Mouse (Mus musculus) small intestine, adult 2 months (tissue): ENCODE results near the gene Dnaja4. TPM values are rescaled to one million over a fixed set of nuclear protein-coding genes. Genes with fewer than 3 reads are reported as not detected.

ENCODE experiments used
- H3K27ac ChIP-seq: fragments of 200-500 bp; 2 replicates; pipeline ENCODE4 v1.5.1; 2012; ENCODE audit warnings: low read depth, low read length, control low read depth, inconsistent platforms; ENCODE audit not compliant: insufficient read depth
- H3K27me3 ChIP-seq: fragments of 200-500 bp; 2 replicates; pipeline ENCODE4 v1.6.1; 2012; ENCODE audit warnings: mild to moderate bottlenecking, moderate library complexity, low read length, inconsistent platforms; ENCODE audit not compliant: control insufficient read depth, insufficient read depth
- H3K36me3 ChIP-seq: fragments of 200-500 bp; 2 replicates; pipeline ENCODE4 v1.6.1; 2012; ENCODE audit warnings: mild to moderate bottlenecking, low read length, control low read depth, inconsistent platforms; ENCODE audit not compliant: control insufficient read depth, insufficient read depth
- H3K4me1 ChIP-seq: fragments of 200-500 bp; 2 replicates; pipeline ENCODE4 v1.6.1; 2012; ENCODE audit warnings: low read length, inconsistent platforms, mixed read lengths; ENCODE audit not compliant: control insufficient read depth, insufficient read depth, insufficient read length
- H3K4me3 ChIP-seq: fragments of 200-500 bp; 2 replicates; pipeline ENCODE4 v1.5.1; 2012; ENCODE audit warnings: low read depth, mild to moderate bottlenecking, control low read depth, inconsistent platforms, low read length, moderate library complexity
- CTCF ChIP-seq: fragments of 200-500 bp; IDR thresholded peaks from 2 replicates; pipeline ENCODE4 v1.5.1; 2012; ENCODE audit warnings: low read depth, mild to moderate bottlenecking, control low read depth, inconsistent platforms, low read length, moderate library complexity, mixed read lengths; ENCODE audit not compliant: insufficient replicate concordance, insufficient read length; ENCODE audit errors: extremely low read depth
- POLR2A ChIP-seq: fragments of 200-500 bp; IDR thresholded peaks from 2 replicates; pipeline ENCODE4 v1.6.1; 2012; ENCODE audit warnings: low read depth, mild to moderate bottlenecking, control low read depth, inconsistent platforms, low read length, moderate library complexity
- whole genome bisulfite sequencing: fragments of 180-500 bp; shearing (Covaris S2); methylation state at CpG from one replicate; pipeline ENCODE4 v1.1.7; 2018; 5-methylcytosine and 5-hydroxymethylcytosine counted together
- polyA plus RNA-seq: library from polyadenylated mRNA; depleted of rRNA; stranded (reverse); fragments of >200 nt; gene quantifications from 2 replicates; pipeline ENCODE4 v1.2.3, GENCODE M21; 2012

The Dnaja4 gene
- polyA plus RNA-seq, 1 experiment, result 1.2 TPM

DNA sequence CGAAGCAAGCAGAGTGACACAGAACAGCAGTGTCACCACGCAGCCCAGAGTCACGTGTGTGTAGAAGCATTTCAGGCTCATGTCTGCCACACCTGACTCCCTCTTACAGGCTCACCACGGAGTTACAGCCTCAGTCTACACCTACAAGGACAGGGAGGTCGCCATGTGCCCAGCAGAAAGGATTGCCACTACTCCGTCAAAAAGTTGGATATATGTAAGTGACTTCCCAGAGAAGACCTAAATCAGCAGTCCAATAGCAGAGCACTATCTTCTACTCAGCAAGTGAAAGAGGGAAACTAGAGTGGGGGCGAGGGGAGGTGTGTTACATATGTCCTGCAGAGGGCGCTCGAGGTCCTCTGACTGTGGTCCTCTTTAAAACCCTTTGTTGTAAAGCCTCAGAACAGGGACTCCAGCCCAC lies 37.6 kb downstream of the Dnaja4 start:
- Histone ChIP-seq H3K36me3 (no peaks in the 10 kb centered on the region; the same call in 1 of the 2 replicates), H3K4me3 (no peak overlapping the region)
- 14% methylated on average over 9 of the region's 9 CpGs for WGBS

DNA sequence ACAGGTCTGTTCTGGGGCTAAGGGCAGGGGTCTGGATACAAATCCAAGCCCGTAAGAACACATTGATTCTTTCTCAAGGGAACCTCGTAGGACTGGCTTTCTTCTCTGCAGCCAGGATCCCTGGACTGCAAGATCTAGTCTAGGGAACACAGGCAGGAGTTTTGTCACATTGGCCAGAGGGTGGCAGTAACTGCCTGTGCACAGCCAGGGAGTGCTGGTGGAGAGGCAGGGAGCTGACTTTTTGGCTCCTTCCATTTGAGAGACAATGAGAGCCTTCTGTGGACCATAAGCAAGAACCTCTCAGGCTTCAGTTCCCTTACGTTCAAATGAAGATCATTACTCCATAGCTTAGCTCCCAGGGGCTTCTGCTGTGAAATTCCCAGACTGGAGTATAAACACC lies 39.7 kb downstream of the Dnaja4 start:
- WGBS, result 35% methylated on average over 3 of the region's 3 CpGs
- Histone ChIP-seq H3K36me3 (no peaks in the 10 kb centered on the region), H3K27ac (no peak overlapping the region), H3K27me3 (no peaks in the 10 kb centered on the region), H3K4me3 (no peak overlapping the region), H3K4me1 (peaks cover 3% of the 10 kb centered on the region; the same call in 1 of the 2 replicates)
- no peak for TF ChIP-seq POLR2A
- TF ChIP-seq CTCF, result peak; percentile 35; the same call in 1 of the 2 replicates

More for the DNA sequence above, 37.6 kb downstream of the Dnaja4 start:
- TF ChIP-seq POLR2A, result no peak
- peak; percentile 77; the same call in 1 of the 2 replicates for TF ChIP-seq CTCF
- no peaks in the 10 kb centered on the region; the same call in 1 of the 2 replicates for H3K4me1 ChIP-seq
- H3K27me3 ChIP-seq, result no peaks in the 10 kb centered on the region
- no peak overlapping the region for H3K27ac ChIP-seq

DNA sequence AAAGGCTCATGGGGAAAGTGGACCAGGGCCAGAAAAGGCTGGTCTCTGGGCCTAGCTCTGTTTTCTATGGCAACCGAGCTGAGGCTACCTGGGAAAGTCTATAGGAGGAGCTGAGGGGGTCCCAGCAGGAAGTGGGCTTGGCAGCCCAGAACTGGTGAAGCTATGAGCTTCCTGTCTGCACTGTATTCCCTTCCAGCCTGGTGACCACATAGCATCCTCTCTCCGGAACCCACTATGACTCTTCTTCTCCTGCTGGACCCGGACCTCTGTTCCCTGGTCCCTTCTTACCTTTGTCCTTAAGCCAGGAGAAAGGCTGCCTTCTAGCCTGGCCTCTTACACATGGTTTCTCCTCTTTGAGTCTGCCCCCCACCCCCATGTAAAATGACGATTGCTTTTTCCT lies 45.2 kb downstream of the Dnaja4 start:
- Histone ChIP-seq H3K27ac (no peak overlapping the region), H3K4me1 (peaks cover 3% of the 10 kb centered on the region; the same call in 1 of the 2 replicates), H3K27me3 (no peaks in the 10 kb centered on the region), H3K36me3 (no peaks in the 10 kb centered on the region), H3K4me3 (no peak overlapping the region)
- 68% methylated on average over 4 of the region's 4 CpGs for WGBS
- TF ChIP-seq CTCF (no peak), POLR2A (no peak)

DNA sequence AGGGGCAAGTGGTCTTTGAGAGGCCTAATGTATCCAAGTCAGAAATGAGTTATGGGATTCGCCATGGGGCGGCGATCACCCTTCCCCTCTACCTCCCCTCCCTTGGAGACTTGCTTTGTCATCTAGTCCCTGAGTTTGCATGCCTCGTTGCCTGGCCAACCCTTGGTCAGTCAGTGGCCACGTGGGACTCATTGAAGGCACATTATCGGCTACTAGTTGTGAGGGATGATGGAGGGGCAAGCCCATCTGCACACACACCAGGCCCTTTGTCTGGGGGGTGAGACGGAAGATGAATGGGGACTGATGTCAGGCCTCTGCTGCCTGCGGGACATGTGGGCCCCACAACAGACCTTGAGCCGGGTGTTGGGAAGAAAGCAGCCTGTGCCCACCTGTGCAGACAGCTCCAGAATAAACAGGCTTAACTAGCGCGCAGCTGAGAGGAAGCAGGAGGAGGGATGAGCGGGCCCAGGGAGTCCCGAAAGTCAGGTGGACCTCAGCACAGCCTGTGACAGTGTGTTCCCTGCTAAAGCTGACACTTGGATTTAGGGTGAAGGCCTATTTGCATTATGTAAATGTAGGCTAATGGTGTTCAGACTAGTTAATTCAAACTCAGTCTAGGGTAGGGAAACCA lies 47.2 kb downstream of the Dnaja4 start:
- WGBS, result 69% methylated on average over 13 of the region's 13 CpGs
- TF ChIP-seq CTCF, result no peak
- TF ChIP-seq POLR2A, result no peak
- Histone ChIP-seq H3K36me3 (no peaks in the 10 kb centered on the region), H3K27me3 (no peaks in the 10 kb centered on the region), H3K4me3 (no peak overlapping the region), H3K27ac (no peak overlapping the region), H3K4me1 (peaks cover 3% of the 10 kb centered on the region; the same call in 1 of the 2 replicates)

DNA sequence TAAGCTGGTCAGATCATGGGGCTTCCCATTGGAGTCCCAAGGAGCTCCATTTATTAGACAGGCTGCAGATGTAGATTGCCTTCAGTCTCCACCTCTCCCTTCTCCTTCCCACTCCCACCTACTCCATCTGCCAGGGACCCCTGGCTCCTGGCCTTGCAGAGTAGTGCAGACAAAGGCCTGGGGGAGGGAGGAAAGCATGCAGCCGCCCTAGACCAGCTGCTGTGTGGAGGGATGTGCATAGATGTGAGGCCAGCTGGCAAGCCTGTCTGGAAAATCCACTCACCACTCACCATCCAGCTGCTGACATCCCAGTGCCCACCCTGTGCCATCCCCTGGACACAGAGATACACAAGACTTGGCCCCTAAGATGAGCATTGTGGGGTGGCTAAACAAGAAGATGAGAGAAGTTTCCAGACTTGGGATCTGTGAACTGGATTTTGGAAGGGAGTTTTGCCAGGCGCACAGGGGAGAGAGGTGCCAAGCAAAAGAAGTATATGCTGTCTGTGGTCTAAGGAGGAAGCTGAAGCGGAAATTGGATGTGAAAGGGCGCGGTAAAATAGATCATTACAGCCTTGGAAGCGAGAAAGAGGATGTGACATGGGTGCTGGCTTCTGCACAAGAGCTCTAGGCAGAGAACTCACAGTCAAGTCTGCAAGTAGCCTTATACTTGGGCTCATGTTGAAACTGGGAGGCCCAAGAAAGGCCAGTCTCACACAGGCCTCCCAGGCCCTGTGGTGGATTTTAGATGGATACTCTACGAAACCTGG lies 51.7 kb downstream of the Dnaja4 start:
- no peaks in the 10 kb centered on the region for H3K27me3 ChIP-seq
- TF ChIP-seq CTCF, result no peak
- TF ChIP-seq POLR2A, result no peak

DNA sequence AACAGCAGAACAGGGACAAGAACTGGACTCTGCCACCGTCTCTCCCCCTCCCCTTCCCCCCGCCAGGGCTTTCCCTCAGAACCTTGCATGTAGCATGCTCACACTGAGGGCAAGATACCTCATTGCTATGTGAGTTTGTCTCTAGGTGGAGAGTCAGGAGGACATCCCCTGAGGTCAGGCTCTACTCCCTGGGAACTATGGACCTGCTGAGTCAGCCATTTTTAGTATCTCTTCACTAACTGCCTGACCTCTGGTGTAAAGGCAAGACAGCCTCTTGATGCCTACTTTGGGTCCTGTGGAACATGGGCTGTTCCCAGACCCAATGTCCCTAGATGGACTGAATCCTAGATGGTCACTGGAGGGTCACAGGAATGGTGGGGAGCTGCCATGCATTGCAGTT lies 53.0 kb downstream of the Dnaja4 start:
- H3K4me3 ChIP-seq, result no peak overlapping the region
- no peaks in the 10 kb centered on the region for H3K4me1 ChIP-seq
- H3K36me3 ChIP-seq, result no peaks in the 10 kb centered on the region
- 91% methylated on average over 2 of the region's 2 CpGs for WGBS
- TF ChIP-seq CTCF (no peak), POLR2A (no peak)
- H3K27me3 ChIP-seq, result no peaks in the 10 kb centered on the region
- H3K27ac ChIP-seq, result no peak overlapping the region

More for the DNA sequence above, 51.7 kb downstream of the Dnaja4 start:
- Histone ChIP-seq H3K36me3 (no peaks in the 10 kb centered on the region), H3K4me3 (no peak overlapping the region), H3K4me1 (no peaks in the 10 kb centered on the region), H3K27ac (no peak overlapping the region)
- 80% methylated on average over 7 of the region's 7 CpGs for WGBS

DNA sequence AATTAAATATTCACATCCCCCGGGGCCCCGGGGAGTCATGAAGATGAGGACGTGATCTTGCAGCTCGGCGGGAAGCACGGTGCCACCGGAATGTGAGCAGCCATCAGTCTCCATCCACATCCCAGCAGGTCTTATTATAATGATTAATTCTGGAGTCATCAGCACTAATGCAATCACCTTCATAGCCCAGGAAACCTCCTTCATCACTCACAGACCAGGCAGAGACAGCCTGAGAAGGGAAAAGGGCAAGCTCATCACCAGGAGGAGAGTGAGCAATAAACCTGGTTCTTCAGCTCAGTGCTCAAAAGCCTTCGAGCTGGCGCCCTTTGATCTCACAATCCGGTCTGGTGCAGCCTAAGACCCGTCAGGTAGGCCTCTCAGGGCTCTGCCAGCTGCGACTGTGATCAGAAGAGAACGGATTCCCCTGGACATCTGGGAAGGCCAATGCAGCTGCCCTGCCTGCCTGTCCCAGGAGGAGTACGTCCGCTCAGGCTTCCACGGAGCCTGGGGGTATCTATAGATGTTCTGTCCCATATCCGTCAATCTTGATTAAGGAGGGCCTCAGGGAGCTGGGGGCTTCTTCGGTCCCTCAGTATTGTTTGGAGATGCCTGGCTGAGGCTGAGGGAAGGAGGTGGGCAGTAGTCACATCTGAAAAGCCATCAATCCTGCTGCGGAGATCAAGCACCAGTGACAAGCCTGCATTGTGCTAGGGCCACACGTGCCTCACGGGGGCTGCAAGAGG lies 53.7 kb downstream of the Dnaja4 start:
- WGBS, result 37% methylated on average over 21 of the region's 21 CpGs
- no peaks in the 10 kb centered on the region for H3K27me3 ChIP-seq
- no peak overlapping the region for H3K4me3 ChIP-seq
- H3K27ac ChIP-seq, result no peak overlapping the region
- no peaks in the 10 kb centered on the region for H3K4me1 ChIP-seq
- no peak for TF ChIP-seq CTCF
- TF ChIP-seq POLR2A, result no peak
- no peaks in the 10 kb centered on the region for H3K36me3 ChIP-seq
